Comparison of ENCODE assay signal across 14 mouse cellular contexts in genomic region chr10:60205601-60206241, GRCm38 (mm10). TPM values are rescaled to one million over a fixed set of nuclear protein-coding genes. Genes with fewer than 3 reads are reported as not detected.
DNase-seq lines count a peak whose midpoint lies in the region; ATAC-seq and TF ChIP-seq lines count a peak whose summit lies in the region.
"Had no signal": no experiment of that assay in that cellular context is flagged by ENCODE, and none has a peak within 500 bp of the region (broad histone marks: within the 10 kb centered on the region; RNA-seq: fewer than 3 reads in every experiment).

No protein-coding gene starts in this region.

- no peaks in the 10 kb centered on the region for H3K36me3 ChIP-seq in lung, postnatal 0 days (ENCODE audit: insufficient read depth, low read length)
- no peaks in the 10 kb centered on the region for H3K36me3 ChIP-seq in heart, embryonic 12.5 days
- no peaks in the 10 kb centered on the region for H3K36me3 ChIP-seq in kidney, embryonic 14.5 days (ENCODE audit: control insufficient read depth, insufficient read depth, low read length)
- H3K36me3 ChIP-seq: embryonic facial prominence, embryonic 13.5 days; kidney, embryonic 15.5 days; neural tube, embryonic 13.5 days had no signal

- H3K9ac ChIP-seq in lung, postnatal 0 days (replicated peaks; ENCODE audit: low read depth) = no peak overlapping the region
- H3K9ac ChIP-seq in heart, embryonic 12.5 days = no peak overlapping the region
- no peak overlapping the region for H3K9ac ChIP-seq in kidney, embryonic 14.5 days (ENCODE audit: low read depth, low read length)
- H3K9ac ChIP-seq: embryonic facial prominence, embryonic 13.5 days; kidney, embryonic 15.5 days; neural tube, embryonic 13.5 days had no signal

- WGBS in lung, postnatal 0 days = 28% methylated on average over 9 of the region's 9 CpGs
- WGBS in heart, embryonic 12.5 days = 28% methylated on average over 9 of the region's 9 CpGs
- WGBS in kidney, embryonic 14.5 days = 42% methylated on average over 9 of the region's 9 CpGs

- H3K9me3 ChIP-seq in lung, postnatal 0 days (ENCODE audit: low read length) = no peaks in the 10 kb centered on the region
- no peaks in the 10 kb centered on the region for H3K9me3 ChIP-seq in heart, embryonic 12.5 days (replicated peaks)
- no peaks in the 10 kb centered on the region for H3K9me3 ChIP-seq in kidney, embryonic 14.5 days (ENCODE audit: control insufficient read depth, low read length)
- H3K9me3 ChIP-seq: embryonic facial prominence, embryonic 13.5 days; kidney, embryonic 15.5 days; neural tube, embryonic 13.5 days had no signal

- H3K27me3 ChIP-seq in lung, postnatal 0 days (replicated peaks; ENCODE audit: insufficient read depth, low read length) = no peaks in the 10 kb centered on the region
- no peaks in the 10 kb centered on the region for H3K27me3 ChIP-seq in heart, embryonic 12.5 days (replicated peaks)
- H3K27me3 ChIP-seq in kidney, embryonic 14.5 days (ENCODE audit: control insufficient read depth, insufficient read depth, low read length) = no peaks in the 10 kb centered on the region
- H3K27me3 ChIP-seq: embryonic facial prominence, embryonic 13.5 days; kidney, embryonic 15.5 days; neural tube, embryonic 13.5 days had no signal

- H3K4me3 ChIP-seq in gastrocnemius, adult 2 months = no peak overlapping the region
- no peak overlapping the region for H3K4me3 ChIP-seq in lung, postnatal 0 days (ENCODE audit: low read depth, low read length)
- H3K4me3 ChIP-seq in heart, embryonic 12.5 days = no peak overlapping the region
- H3K4me3 ChIP-seq in kidney, embryonic 14.5 days (ENCODE audit: low read length) = no peak overlapping the region
- H3K4me3 ChIP-seq: embryonic facial prominence, embryonic 13.5 days; kidney, embryonic 15.5 days; neural tube, embryonic 13.5 days had no signal

- peak overlapping the region; percentile 57 for H3K27ac ChIP-seq in gastrocnemius, adult 2 months
- peak overlapping the region; percentile 38 for H3K27ac ChIP-seq in lung, postnatal 0 days (ENCODE audit: low read length)
- H3K27ac ChIP-seq in heart, embryonic 12.5 days (ENCODE audit: poor library complexity, severe bottlenecking) = peak overlapping the region; percentile 17
- H3K27ac ChIP-seq in kidney, embryonic 14.5 days (ENCODE audit: low read depth, low read length) = no peak overlapping the region
- H3K27ac ChIP-seq: embryonic facial prominence, embryonic 13.5 days; kidney, embryonic 15.5 days; macrophage; neural tube, embryonic 13.5 days had no signal

- no peak for DNase-seq in gastrocnemius, adult 2 months
- DNase-seq in gastrocnemius, adult 18-20 months (ENCODE audit: low spot score) = no peak
- peak; percentile 82 for DNase-seq in lung, postnatal 0 days (ENCODE audit: low spot score)
- DNase-seq in lung, adult 18-20 months = no peak
- no peak for DNase-seq in urinary bladder, postnatal 14 days (ENCODE audit: low spot score)
- DNase-seq: cerebellum, postnatal 25 days had no signal

- H3K4me1 ChIP-seq in lung, postnatal 0 days (ENCODE audit: insufficient read depth, low read depth, low read length) = peaks cover 14% of the 10 kb centered on the region; the same call in 1 of the 2 replicates
- peaks cover 48% of the 10 kb centered on the region for H3K4me1 ChIP-seq in heart, embryonic 12.5 days (replicated peaks)
- 0 out of 2 replicates have a peak, but pooled peaks cover 4% of the 10 kb centered on the region for H3K4me1 ChIP-seq in kidney, embryonic 14.5 days (ENCODE audit: control insufficient read depth, insufficient read depth, low read length)

- intact Hi-C loops in gastrocnemius, adult 2 months (cut with DNase I) = no loop called here

- no peak for TF ChIP-seq EP300 in lung, postnatal 0 days (IDR thresholded peaks at IDR 0.05)

- TF ChIP-seq CTCF in gastrocnemius, adult 2 months (IDR thresholded peaks at IDR 0.05) = no peak
- TF ChIP-seq CTCF in lung, postnatal 0 days (IDR thresholded peaks at IDR 0.05) = no peak

- no peak overlapping the region for H3K4me2 ChIP-seq in lung, postnatal 0 days (replicated peaks; ENCODE audit: low read depth, low read length)
- no peak overlapping the region for H3K4me2 ChIP-seq in heart, embryonic 12.5 days
- H3K4me2 ChIP-seq in kidney, embryonic 14.5 days (replicated peaks; ENCODE audit: low read depth, low read length) = no peak overlapping the region
- H3K4me2 ChIP-seq: embryonic facial prominence, embryonic 13.5 days; kidney, embryonic 15.5 days; neural tube, embryonic 13.5 days had no signal

- peak; percentile 55 for ATAC-seq in lung, postnatal 0 days
- ATAC-seq in heart, embryonic 12.5 days (ENCODE audit: insufficient number of reproducible peaks, low FRiP score) = no peak
- peak; percentile 62 for ATAC-seq in neutrophil, adult 5-6 weeks (ENCODE audit: extremely low read depth, insufficient number of reproducible peaks, low FRiP score, poor library complexity, severe bottlenecking)
- ATAC-seq in kidney, embryonic 14.5 days (ENCODE audit: low FRiP score, low TSS enrichment) = no peak
- ATAC-seq: inflammation-experienced regulatory T-cells, adult 6 months had no signal

RNA-seq across cellular contexts. Expression of gene Chst3, which starts 13.3 kb away (rescaled TPM):
- under 1 TPM; 0.23 to 0.64 TPM for total RNA-seq in gastrocnemius, adult 2 months (2021)
- total RNA-seq in gastrocnemius, adult 18-20 months (2021) = under 1 TPM; 0.27 to 0.40 TPM
- 1.8 TPM in 2 replicates for polyA plus RNA-seq in lung, postnatal 0 days (2015; fragmentation: Nextera tagmentation; extraction: Ambion mirVana)
- 0.69 and 0.72 TPM in 2 replicates for polyA plus RNA-seq in heart, embryonic 12.5 days (2016; fragmentation: Nextera tagmentation; extraction: Ambion mirVana)
- total RNA-seq in neutrophil, adult 5-6 weeks (2017) = 135 TPM in 2 replicates
- polyA plus RNA-seq in kidney, embryonic 14.5 days (2014; fragmentation: Nextera tagmentation; extraction: Ambion mirVana) = 1.0 and 1.1 TPM in 2 replicates

Comparison
In these comparisons a context has a peak if more than half of its experiments do, and no peak if none do; other contexts are left out.
1. ATAC-seq: peak in lung, postnatal 0 days (single experiment) and neutrophil, adult 5-6 weeks (single experiment); none in heart, embryonic 12.5 days (single experiment) and kidney, embryonic 14.5 days (single experiment).
2. RNA of gene Chst3, which starts 13.3 kb away (total RNA-seq): 135 TPM in neutrophil, adult 5-6 weeks; 0.23 to 0.64 TPM in gastrocnemius, adult 2 months and 0.27 to 0.40 TPM in gastrocnemius, adult 18-20 months; every median in the first group is over 10 times any median in the second.